In the genomic region with DNA sequence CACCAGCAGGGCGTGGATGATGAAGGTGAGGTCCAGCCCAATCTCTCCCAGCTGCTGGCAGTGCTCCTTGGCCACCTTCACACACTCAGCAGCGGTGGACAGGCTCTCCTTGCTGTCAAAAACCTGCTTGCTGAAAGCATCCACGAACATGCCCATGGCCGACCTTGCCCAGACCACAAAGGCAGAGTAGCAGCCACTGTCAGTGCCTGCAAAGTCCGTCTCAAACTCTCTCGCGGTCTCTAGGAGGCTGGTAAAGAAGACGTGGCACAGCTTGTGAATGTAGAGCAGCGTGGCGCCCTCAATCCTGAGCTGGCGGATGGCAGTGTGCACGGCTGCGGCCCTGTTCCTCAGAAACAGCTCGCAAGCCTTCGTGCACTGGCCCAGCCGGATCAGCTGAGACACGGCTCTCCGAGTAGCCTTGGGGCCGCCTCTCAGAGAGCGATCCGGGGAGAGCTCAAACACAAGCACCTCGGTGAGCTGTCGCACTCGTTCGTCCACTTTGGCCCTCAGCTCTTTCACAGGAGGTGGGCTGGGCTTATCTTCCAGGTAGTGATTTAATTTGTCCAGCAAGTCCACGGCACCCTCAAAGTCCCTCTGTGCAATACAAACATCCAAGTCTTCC, we compare ENCODE assay signal across 8 mouse cellular contexts. TPM values are rescaled to one million over a fixed set of nuclear protein-coding genes. Genes with fewer than 3 reads are reported as not detected.
DNase-seq lines count a peak whose midpoint lies in the region; ATAC-seq lines count a peak whose summit lies in the region.

No protein-coding gene starts in this region.

- H3K4me2 ChIP-seq in intestine, embryonic 16.5 days (ENCODE audit: low read depth, low read length) = peak overlapping the region; percentile 77
- peak overlapping the region; percentile 99 for H3K4me2 ChIP-seq in neural tube, embryonic 13.5 days

- no peaks in the 10 kb centered on the region for H3K27me3 ChIP-seq in intestine, embryonic 16.5 days (replicated peaks; ENCODE audit: control insufficient read depth, insufficient read depth, low read length)
- H3K27me3 ChIP-seq in neural tube, embryonic 13.5 days = no peaks in the 10 kb centered on the region

- WGBS in intestine, embryonic 16.5 days = 64% methylated on average over 26 of the region's 26 CpGs
- WGBS in neural tube, embryonic 13.5 days = 91% methylated on average over 26 of the region's 26 CpGs

- peak overlapping the region; percentile 88 for H3K27ac ChIP-seq in intestine, embryonic 16.5 days (ENCODE audit: low read length)
- no peak overlapping the region for H3K27ac ChIP-seq in neural tube, embryonic 13.5 days (replicated peaks)

- peaks cover 9% of the 10 kb centered on the region for H3K36me3 ChIP-seq in intestine, embryonic 16.5 days (ENCODE audit: control insufficient read depth, insufficient read depth, low read length)
- H3K36me3 ChIP-seq in neural tube, embryonic 13.5 days = peaks cover 61% of the 10 kb centered on the region

- no peak for ATAC-seq in intestine, embryonic 16.5 days
- no peak for ATAC-seq in neural tube, embryonic 13.5 days (ENCODE audit: low read depth)

- H3K9me3 ChIP-seq in intestine, embryonic 16.5 days (ENCODE audit: control insufficient read depth, low read length) = no peaks in the 10 kb centered on the region
- H3K9me3 ChIP-seq in neural tube, embryonic 13.5 days = no peaks in the 10 kb centered on the region

- peak overlapping the region; percentile 84 for H3K9ac ChIP-seq in intestine, embryonic 16.5 days (ENCODE audit: low read depth, low read length)
- peak overlapping the region; percentile 89 for H3K9ac ChIP-seq in neural tube, embryonic 13.5 days

- peaks cover 19% of the 10 kb centered on the region for H3K4me1 ChIP-seq in intestine, embryonic 16.5 days (ENCODE audit: control insufficient read depth, insufficient read depth, low read length)
- peaks cover 47% of the 10 kb centered on the region for H3K4me1 ChIP-seq in neural tube, embryonic 13.5 days (replicated peaks)

- H3K4me3 ChIP-seq in intestine, embryonic 16.5 days (ENCODE audit: low read length) = peak overlapping the region; percentile 97
- peak overlapping the region; percentile 98 for H3K4me3 ChIP-seq in neural tube, embryonic 13.5 days

- DNase-seq in heart, adult 11 months = peak; percentile 93
- no peak for DNase-seq in heart, adult 9 months (ENCODE audit: low spot score in 2 of 2)
- peak; percentile 32 for DNase-seq in urinary bladder, adult 2 months (ENCODE audit: low spot score)
- no peak for DNase-seq in urinary bladder, postnatal 14 days (ENCODE audit: low spot score)
- DNase-seq in MN1 (ENCODE audit: low spot score) = no peak
- DNase-seq in urinary bladder, postnatal 36 days (ENCODE audit: low spot score in 2 of 2) = no peak

RNA-seq across cellular contexts. Expression of a gene that starts 1.4 kb away (rescaled TPM):
- polyA plus RNA-seq in urinary bladder, adult 2 months (2012; rRNA removed) = 12.2 and 13.9 TPM in 2 replicates
- polyA plus RNA-seq in intestine, embryonic 16.5 days (2015; fragmentation: Nextera tagmentation; extraction: Ambion mirVana) = 3.2 and 6.0 TPM in 2 replicates
- polyA plus RNA-seq in neural tube, embryonic 13.5 days (2015; fragmentation: Nextera tagmentation; extraction: Ambion mirVana) = 12.9 and 13.8 TPM in 2 replicates

RNA-seq across cellular contexts. Expression of a gene that starts 1.6 kb away (rescaled TPM):
- polyA plus RNA-seq in urinary bladder, adult 2 months (2012; rRNA removed) = 17.2 and 17.6 TPM in 2 replicates
- polyA plus RNA-seq in intestine, embryonic 16.5 days (2015; fragmentation: Nextera tagmentation; extraction: Ambion mirVana) = 6.1 and 6.7 TPM in 2 replicates
- 8.5 and 11.4 TPM in 2 replicates for polyA plus RNA-seq in neural tube, embryonic 13.5 days (2015; fragmentation: Nextera tagmentation; extraction: Ambion mirVana)

RNA-seq across cellular contexts. Expression of a gene that starts 33.2 kb away (rescaled TPM):
- polyA plus RNA-seq in urinary bladder, adult 2 months (2012; rRNA removed) = 23.5 and 25.7 TPM in 2 replicates
- 41.7 and 42.8 TPM in 2 replicates for polyA plus RNA-seq in intestine, embryonic 16.5 days (2015; fragmentation: Nextera tagmentation; extraction: Ambion mirVana)
- polyA plus RNA-seq in neural tube, embryonic 13.5 days (2015; fragmentation: Nextera tagmentation; extraction: Ambion mirVana) = 27.2 and 29.7 TPM in 2 replicates

RNA-seq across cellular contexts. Expression of a gene that starts 33.3 kb away (rescaled TPM):
- 91.4 and 95.2 TPM in 2 replicates for polyA plus RNA-seq in urinary bladder, adult 2 months (2012; rRNA removed)
- polyA plus RNA-seq in intestine, embryonic 16.5 days (2015; fragmentation: Nextera tagmentation; extraction: Ambion mirVana) = 75.4 and 83.6 TPM in 2 replicates
- 80.4 and 82.9 TPM in 2 replicates for polyA plus RNA-seq in neural tube, embryonic 13.5 days (2015; fragmentation: Nextera tagmentation; extraction: Ambion mirVana)

RNA-seq across cellular contexts. Expression of a gene that starts 53.0 kb away (rescaled TPM):
- polyA plus RNA-seq in urinary bladder, adult 2 months (2012; rRNA removed) = 33.5 and 43.6 TPM in 2 replicates
- polyA plus RNA-seq in intestine, embryonic 16.5 days (2015; fragmentation: Nextera tagmentation; extraction: Ambion mirVana) = 9.4 and 11.0 TPM in 2 replicates
- polyA plus RNA-seq in neural tube, embryonic 13.5 days (2015; fragmentation: Nextera tagmentation; extraction: Ambion mirVana) = 15.7 and 18.0 TPM in 2 replicates

Comparison
In these comparisons a context has a peak if more than half of its experiments do, and no peak if none do; other contexts are left out.
1. DNase-seq: peak in heart, adult 11 months (single experiment) and urinary bladder, adult 2 months (single experiment); none in heart, adult 9 months (0 of 2), urinary bladder, postnatal 14 days (single experiment), MN1 (single experiment) and urinary bladder, postnatal 36 days (0 of 2).